Mouse (Mus musculus): ENCODE results near the gene Sdf2. TPM values are rescaled to one million over a fixed set of nuclear protein-coding genes. Genes with fewer than 3 reads are reported as not detected.

The Sdf2 gene
- polyA plus RNA-seq, 1 experiment from 2014 or later: 102 TPM

Other genes with a start within 250 kb of the Sdf2 start
- gene Dhrs13, start 213.5 kb upstream of the Sdf2 start, polyA plus RNA-seq (2014; fragmentation: Nextera tagmentation; extraction: Ambion mirVana): 19.1 and 21.4 TPM in 2 replicates
- 54.1 and 60.6 TPM in 2 replicates for gene Flot2, start 207.8 kb upstream of the Sdf2 start, polyA plus RNA-seq (2014; fragmentation: Nextera tagmentation; extraction: Ambion mirVana)
- 33.4 and 33.5 TPM in 2 replicates for gene Eral1, start 165.4 kb upstream of the Sdf2 start, polyA plus RNA-seq (2014; fragmentation: Nextera tagmentation; extraction: Ambion mirVana)
- 15.2 and 16.4 TPM in 2 replicates for gene Fam222b, start 151.1 kb upstream of the Sdf2 start, polyA plus RNA-seq (2014; fragmentation: Nextera tagmentation; extraction: Ambion mirVana)
- gene Traf4, start 80.2 kb upstream of the Sdf2 start, polyA plus RNA-seq (2014; fragmentation: Nextera tagmentation; extraction: Ambion mirVana): 53.5 and 54.7 TPM in 2 replicates
- 16.0 and 17.4 TPM in 2 replicates for gene Nek8, start 69.1 kb upstream of the Sdf2 start, polyA plus RNA-seq (2014; fragmentation: Nextera tagmentation; extraction: Ambion mirVana)
- gene Tlcd1, start 69.0 kb upstream of the Sdf2 start, polyA plus RNA-seq (2014; fragmentation: Nextera tagmentation; extraction: Ambion mirVana): 27.1 and 28.0 TPM in 2 replicates
- 1,708 and 1,741 TPM in 2 replicates for gene Rpl23a, start 62.2 kb upstream of the Sdf2 start, polyA plus RNA-seq (2014; fragmentation: Nextera tagmentation; extraction: Ambion mirVana)
- 156 and 171 TPM in 2 replicates for gene Rab34, start 57.3 kb upstream of the Sdf2 start, polyA plus RNA-seq (2014; fragmentation: Nextera tagmentation; extraction: Ambion mirVana)
- 2.7 and 3.3 TPM in 2 replicates for gene Proca1, start 52.4 kb upstream of the Sdf2 start, polyA plus RNA-seq (2014; fragmentation: Nextera tagmentation; extraction: Ambion mirVana)
- gene Supt6, start 241 bp downstream of the Sdf2 start, polyA plus RNA-seq (2014; fragmentation: Nextera tagmentation; extraction: Ambion mirVana): 25.3 and 26.2 TPM in 2 replicates
- 98.3 and 98.7 TPM in 2 replicates for gene 2610507B11Rik, start 16.0 kb downstream of the Sdf2 start, polyA plus RNA-seq (2014; fragmentation: Nextera tagmentation; extraction: Ambion mirVana)
- gene BC030499, start 45.1 kb downstream of the Sdf2 start, polyA plus RNA-seq (2014; fragmentation: Nextera tagmentation; extraction: Ambion mirVana): 0.17 and 0.32 TPM in 2 replicates
- gene Spag5, start 55.8 kb downstream of the Sdf2 start, polyA plus RNA-seq (2014; fragmentation: Nextera tagmentation; extraction: Ambion mirVana): 40.5 and 44.6 TPM in 2 replicates
- 18.8 and 21.2 TPM in 2 replicates for gene Aldoc, start 77.2 kb downstream of the Sdf2 start, polyA plus RNA-seq (2014; fragmentation: Nextera tagmentation; extraction: Ambion mirVana)
- 67.7 and 69.8 TPM in 2 replicates for gene Pigs, start 82.7 kb downstream of the Sdf2 start, polyA plus RNA-seq (2014; fragmentation: Nextera tagmentation; extraction: Ambion mirVana)
- gene Unc119, start 97.7 kb downstream of the Sdf2 start, polyA plus RNA-seq (2014; fragmentation: Nextera tagmentation; extraction: Ambion mirVana): 45.9 and 47.5 TPM in 2 replicates
- 0.45 and 0.64 TPM in 2 replicates for gene Foxn1, start 140.8 kb downstream of the Sdf2 start, polyA plus RNA-seq (2014; fragmentation: Nextera tagmentation; extraction: Ambion mirVana)
- gene Slc13a2, start 176.5 kb downstream of the Sdf2 start, polyA plus RNA-seq (2014; fragmentation: Nextera tagmentation; extraction: Ambion mirVana): 0.10 TPM in 2 replicates
- gene Slc46a1, start 220.0 kb downstream of the Sdf2 start, polyA plus RNA-seq (2014; fragmentation: Nextera tagmentation; extraction: Ambion mirVana): 12.9 and 14.3 TPM in 2 replicates